Mouse (Mus musculus) neural tube, embryonic 13.5 days (tissue): ENCODE results near the gene Bcat2. TPM values are rescaled to one million over a fixed set of nuclear protein-coding genes. Genes with fewer than 3 reads are reported as not detected.

Experiments
- ATAC-seq: fragments of 200-750 bp; cut with Nextera tagmentation; 2 replicates; pipeline ENCODE4 v1.8.0; 2017; ENCODE audit warnings: low read depth, mild to moderate bottlenecking, moderate TSS enrichment, moderate library complexity
- H3K27ac ChIP-seq: fragments of 300-500 bp; sonication (generic); replicated peaks from 2 replicates; pipeline ENCODE4 v1.5.1; 2015; ENCODE audit warnings: moderate library complexity, mild to moderate bottlenecking, inconsistent platforms
- H3K27me3 ChIP-seq: fragments of 300-500 bp; sonication (generic); 2 replicates; pipeline ENCODE4 v1.6.1; 2015; ENCODE audit warnings: mild to moderate bottlenecking, inconsistent platforms
- H3K36me3 ChIP-seq: fragments of 300-500 bp; sonication (generic); 2 replicates; pipeline ENCODE4 v1.6.1; 2015; ENCODE audit warnings: mild to moderate bottlenecking, inconsistent platforms
- H3K4me1 ChIP-seq: fragments of 300-500 bp; sonication (generic); replicated peaks from 2 replicates; pipeline ENCODE4 v1.6.1; 2015; ENCODE audit warnings: inconsistent platforms
- H3K4me2 ChIP-seq: fragments of 300-500 bp; sonication (generic); 2 replicates; pipeline ENCODE4 v1.6.1; 2015; ENCODE audit warnings: inconsistent platforms, mild to moderate bottlenecking, moderate library complexity
- H3K4me3 ChIP-seq: fragments of 300-500 bp; sonication (generic); 2 replicates; pipeline ENCODE4 v1.5.1; 2015; ENCODE audit warnings: mild to moderate bottlenecking, inconsistent platforms
- H3K9ac ChIP-seq: fragments of 300-500 bp; sonication (generic); 2 replicates; pipeline ENCODE4 v1.6.1; 2015; ENCODE audit warnings: moderate library complexity, mild to moderate bottlenecking, inconsistent platforms
- H3K9me3 ChIP-seq: fragments of 300-500 bp; sonication (generic); 2 replicates; pipeline ENCODE4 v1.6.1; 2016; ENCODE audit warnings: inconsistent platforms
- WGBS: fragments of 180-500 bp; shearing (Covaris S2); methylation state at CpG from one replicate; pipeline ENCODE4 v1.1.7; 2015; 5-methylcytosine and 5-hydroxymethylcytosine counted together
- polyA plus RNA-seq: library from polyadenylated mRNA; unstranded; fragments of >200 nt; fragmentation: Nextera tagmentation; extraction: Ambion mirVana; gene quantifications from 2 replicates; pipeline ENCODE4 v1.2.1, GENCODE M21; 2015

The Bcat2 gene
- polyA plus RNA-seq, 1 experiment from 2014 or later, result 24.0 TPM

GRCm38 (mm10) chr7:45621443-45621842 lies 51.5 kb downstream of the Bcat2 start, which contains the start of gene Izumo1:
Izumo1 (plus strand) TSS chr7:45621811.
- peaks cover 35% of the 10 kb centered on the region for H3K27me3 ChIP-seq
- peaks cover 8% of the 10 kb centered on the region; the same call in 1 of the 2 replicates for H3K4me1 ChIP-seq
- no peak for ATAC-seq
- H3K9me3 ChIP-seq, result no peaks in the 10 kb centered on the region
- no peak within 1 kb of the TSS for H3K9ac ChIP-seq
- no peaks in the 10 kb centered on the region for H3K36me3 ChIP-seq
- no peak within 1 kb of the TSS for H3K4me3 ChIP-seq
- H3K27ac ChIP-seq, result no peak within 1 kb of the TSS
- no peak within 1 kb of the TSS for H3K4me2 ChIP-seq
- WGBS, result 36% methylated on average over 9 of the region's 9 CpGs

GRCm38 (mm10) chr7:45623507-45623906 lies 53.6 kb downstream of the Bcat2 start:
- Histone ChIP-seq H3K4me1 (peaks cover 12% of the 10 kb centered on the region), H3K27me3 (peaks cover 26% of the 10 kb centered on the region), H3K9ac (no peak overlapping the region), H3K36me3 (no peaks in the 10 kb centered on the region), H3K4me2 (no peak overlapping the region), H3K9me3 (no peaks in the 10 kb centered on the region), H3K27ac (no peak overlapping the region), H3K4me3 (no peak overlapping the region)
- no peak for ATAC-seq
- 94% methylated on average over 11 of the region's 11 CpGs for WGBS

- Histone ChIP-seq H3K27me3 (peaks cover 14% of the 10 kb centered on the region), H3K27ac (no peak overlapping the region), H3K4me1 (peaks cover 12% of the 10 kb centered on the region), H3K4me2 (no peak overlapping the region), H3K4me3 (no peak overlapping the region), H3K9me3 (no peaks in the 10 kb centered on the region), H3K9ac (no peak overlapping the region), H3K36me3 (no peaks in the 10 kb centered on the region)
- ATAC-seq, result no peak
- WGBS, result 79% methylated on average over 3 of the region's 3 CpGs
Observed at GRCm38 (mm10) chr7:45624718-45625117, 54.8 kb downstream of the Bcat2 start.

GRCm38 (mm10) chr7:45625481-45625880 lies 55.5 kb downstream of the Bcat2 start:
- no peaks in the 10 kb centered on the region for H3K9me3 ChIP-seq
- H3K9ac ChIP-seq, result no peak overlapping the region
- no peak overlapping the region for H3K27ac ChIP-seq
- peaks cover 17% of the 10 kb centered on the region for H3K4me1 ChIP-seq
- H3K4me3 ChIP-seq, result no peak overlapping the region
- no peaks in the 10 kb centered on the region for H3K36me3 ChIP-seq
- ATAC-seq, result no peak
- peaks cover 15% of the 10 kb centered on the region for H3K27me3 ChIP-seq
- 91% methylated on average over 8 of the region's 8 CpGs for WGBS
- H3K4me2 ChIP-seq, result no peak overlapping the region

DNA sequence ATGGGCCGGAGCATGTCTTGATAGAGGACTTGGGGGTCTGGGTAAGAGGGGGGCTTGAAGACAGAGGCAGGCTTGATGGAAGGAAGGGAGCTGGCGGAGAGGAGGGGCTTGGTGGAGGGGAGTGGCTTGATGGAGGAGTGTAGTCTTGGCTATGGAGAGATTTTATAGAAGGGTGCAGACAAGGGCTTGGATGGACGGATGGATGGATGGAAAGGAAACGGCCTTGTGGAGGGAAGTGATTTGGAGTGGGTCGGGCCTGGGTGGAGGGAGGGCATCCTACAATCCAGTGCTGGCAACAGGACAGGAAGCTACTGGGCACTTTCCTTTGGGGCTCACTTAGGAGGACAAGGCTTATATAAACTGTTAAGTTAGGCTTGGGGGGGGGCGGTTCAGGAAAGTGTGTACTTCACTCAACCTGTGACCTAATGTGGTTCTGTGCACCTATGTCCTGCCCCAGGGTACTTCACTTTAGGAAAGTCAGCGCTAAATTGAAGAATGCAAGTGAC lies 56.7 kb downstream of the Bcat2 start:
- peaks cover 21% of the 10 kb centered on the region for H3K4me1 ChIP-seq
- no peak for ATAC-seq
- 91% methylated on average over 7 of the region's 7 CpGs for WGBS
- H3K27ac ChIP-seq, result no peak overlapping the region
- no peaks in the 10 kb centered on the region for H3K9me3 ChIP-seq
- no peak overlapping the region for H3K4me2 ChIP-seq
- no peak overlapping the region for H3K9ac ChIP-seq
- H3K36me3 ChIP-seq, result no peaks in the 10 kb centered on the region
- no peak overlapping the region for H3K4me3 ChIP-seq
- H3K27me3 ChIP-seq, result peaks cover 20% of the 10 kb centered on the region

DNA sequence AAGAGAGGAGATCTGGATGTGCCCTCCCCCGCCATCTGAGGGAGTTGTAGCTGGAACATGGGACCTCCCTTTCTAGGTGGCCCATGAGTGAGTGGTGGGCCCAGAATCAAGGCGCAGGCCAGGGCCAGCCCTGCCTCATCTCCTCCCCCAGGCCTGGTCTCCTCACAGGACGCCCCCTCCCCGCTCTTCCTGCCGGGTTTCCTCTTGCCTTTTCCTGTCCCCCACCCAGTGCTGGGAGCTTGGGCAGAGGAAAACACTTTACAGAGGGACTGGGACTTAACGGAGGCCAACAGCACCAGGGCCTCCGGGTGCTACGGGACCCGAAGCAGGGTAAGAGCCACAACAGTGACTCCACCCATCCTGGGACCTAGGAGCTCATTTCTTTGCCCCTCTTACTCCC lies 57.3 kb downstream of the Bcat2 start, which contains the start of gene Rasip1:
Gene Rasip1 (plus strand): TSS at position 228 of the 400 bp plus-strand sequence.
- no peaks in the 10 kb centered on the region for H3K36me3 ChIP-seq
- peak within 1 kb of the TSS; percentile 93 for H3K27ac ChIP-seq

DNA sequence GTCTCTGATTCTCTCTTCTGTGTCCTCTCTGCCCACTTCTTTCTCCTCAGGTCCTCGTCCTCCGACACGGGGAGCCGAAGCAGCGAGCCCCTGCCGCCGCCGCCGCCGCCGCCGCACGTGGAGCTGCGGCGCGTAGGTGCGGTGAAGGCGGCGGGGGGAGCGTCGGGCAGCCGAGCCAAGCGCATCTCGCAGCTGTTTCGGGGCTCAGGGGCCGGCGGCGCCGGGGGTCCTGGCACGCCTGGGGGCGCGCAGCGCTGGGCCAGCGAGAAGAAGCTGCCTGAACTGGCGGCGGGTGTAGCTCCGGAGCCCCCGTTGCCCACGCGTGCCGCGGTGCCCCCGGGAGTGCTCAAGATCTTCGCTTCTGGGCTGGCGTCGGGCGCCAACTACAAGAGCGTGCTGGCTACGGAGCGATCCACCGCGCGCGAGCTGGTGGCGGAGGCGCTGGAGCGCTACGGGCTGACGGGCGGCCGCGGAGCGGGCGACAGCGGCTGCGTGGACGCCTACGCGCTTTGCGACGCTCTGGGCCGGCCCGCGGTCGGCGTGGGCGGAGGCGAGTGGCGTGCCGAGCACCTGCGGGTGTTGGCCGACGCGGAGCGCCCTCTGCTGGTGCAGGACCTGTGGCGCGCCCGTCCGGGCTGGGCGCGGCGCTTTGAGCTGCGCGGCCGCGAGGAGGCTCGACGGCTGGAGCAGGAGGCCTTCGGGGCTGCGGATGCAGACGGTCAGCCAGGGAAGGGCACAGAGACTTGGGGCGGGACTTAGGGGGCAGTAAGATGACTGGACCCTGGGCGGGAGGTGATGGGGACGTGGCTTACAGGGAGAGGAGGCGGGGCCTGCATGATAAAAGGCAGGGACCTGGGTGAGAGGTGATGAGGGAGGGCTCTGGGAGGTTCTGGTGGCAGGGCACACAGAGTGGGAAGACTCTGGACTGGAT lies 58.7 kb downstream of the Bcat2 start:
- Histone ChIP-seq H3K4me1 (peaks cover 31% of the 10 kb centered on the region), H3K27me3 (peaks cover 36% of the 10 kb centered on the region), H3K9ac (peak overlapping the region; percentile 87), H3K4me3 (peak overlapping the region; percentile 58), H3K4me2 (peak overlapping the region; percentile 91), H3K36me3 (no peaks in the 10 kb centered on the region), H3K27ac (peak overlapping the region; percentile 93), H3K9me3 (no peaks in the 10 kb centered on the region)
- peak; percentile 79 for ATAC-seq
- WGBS, result under 1% methylated on average over 99 of the region's 105 CpGs

More for the DNA sequence above, 57.3 kb downstream of the Bcat2 start, which contains the start of gene Rasip1:
- 84% methylated on average over 9 of the region's 9 CpGs for WGBS
- Histone ChIP-seq H3K27me3 (peaks cover 25% of the 10 kb centered on the region), H3K9ac (peak within 1 kb of the TSS; percentile 87), H3K4me2 (peak within 1 kb of the TSS; percentile 91), H3K4me3 (peak within 1 kb of the TSS; percentile 58), H3K4me1 (peaks cover 22% of the 10 kb centered on the region), H3K9me3 (no peaks in the 10 kb centered on the region)
- ATAC-seq, result no peak

- peak; percentile 16; the same call in 1 of the 2 replicates for ATAC-seq
- no peaks in the 10 kb centered on the region for H3K9me3 ChIP-seq
- no peak overlapping the region for H3K27ac ChIP-seq
- 72% methylated on average over 23 of the region's 23 CpGs for WGBS
- H3K9ac ChIP-seq, result no peak overlapping the region
- no peak overlapping the region for H3K4me3 ChIP-seq
- peaks cover 31% of the 10 kb centered on the region for H3K4me1 ChIP-seq
- H3K27me3 ChIP-seq, result peaks cover 36% of the 10 kb centered on the region
- H3K4me2 ChIP-seq, result no peak overlapping the region
- H3K36me3 ChIP-seq, result no peaks in the 10 kb centered on the region
Observed at GRCm38 (mm10) chr7:45630064-45630907, 60.3 kb downstream of the Bcat2 start.

DNA sequence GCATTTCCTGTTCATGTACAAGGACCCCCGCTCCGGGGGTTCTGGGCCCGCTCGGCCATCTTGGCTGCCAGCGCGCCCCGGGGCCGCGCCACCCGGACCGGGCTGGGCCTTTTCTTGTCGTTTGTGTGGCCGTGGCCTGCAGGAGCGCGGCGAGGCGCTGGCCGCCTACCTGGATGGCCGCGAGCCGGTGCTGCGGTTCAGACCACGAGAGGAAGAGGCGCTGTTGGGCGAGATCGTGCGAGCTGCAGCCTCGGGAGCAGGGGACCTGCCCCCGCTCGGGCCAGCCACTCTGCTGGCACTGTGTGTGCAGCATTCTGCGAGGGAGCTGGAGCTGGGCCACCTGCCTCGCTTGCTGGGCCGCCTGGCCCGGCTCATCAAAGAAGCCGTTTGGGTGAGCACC lies 62.5 kb downstream of the Bcat2 start:
- Histone ChIP-seq H3K9me3 (no peaks in the 10 kb centered on the region), H3K27ac (no peak overlapping the region), H3K4me1 (peaks cover 27% of the 10 kb centered on the region), H3K4me3 (peak overlapping the region; percentile 21), H3K36me3 (peaks cover 9% of the 10 kb centered on the region), H3K4me2 (peak overlapping the region; percentile 47), H3K27me3 (peaks cover 33% of the 10 kb centered on the region), H3K9ac (peak overlapping the region; percentile 61)
- 18% methylated on average over 35 of the region's 35 CpGs for WGBS
- ATAC-seq, result no peak

DNA sequence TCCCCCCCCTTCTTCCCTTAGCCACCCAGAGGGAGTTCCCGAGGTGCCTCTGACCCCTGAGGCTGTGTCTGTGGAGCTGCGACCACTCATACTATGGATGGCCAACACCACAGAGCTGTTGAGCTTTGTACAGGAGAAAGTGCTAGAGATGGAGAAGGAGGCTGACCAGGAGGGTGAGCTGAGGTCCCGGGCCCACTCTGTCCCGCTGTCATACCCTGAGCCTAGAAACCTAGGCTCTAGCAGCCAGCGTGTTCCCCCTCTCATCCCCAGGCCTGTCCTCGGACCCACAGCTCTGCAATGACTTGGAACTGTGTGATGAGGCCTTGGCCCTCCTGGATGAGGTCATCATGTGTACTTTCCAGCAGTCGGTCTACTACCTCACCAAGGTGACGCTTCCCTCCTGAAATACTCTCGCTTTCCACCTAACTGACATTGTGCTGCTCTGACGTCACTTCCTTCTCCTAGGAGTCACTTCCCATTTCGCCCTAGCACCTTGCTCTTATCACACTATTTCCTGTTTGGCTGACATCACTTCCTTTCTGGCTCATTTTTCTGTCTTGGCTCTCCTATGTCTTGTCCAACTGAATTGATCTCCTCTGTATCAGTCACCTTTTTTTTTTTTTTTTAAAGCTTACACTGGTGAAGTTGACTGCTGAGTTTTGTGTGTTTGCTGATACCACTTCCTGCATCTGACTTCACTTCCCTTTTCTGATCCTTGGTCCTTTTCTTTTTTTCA lies 65.2 kb downstream of the Bcat2 start:
- Histone ChIP-seq H3K27me3 (peaks cover 25% of the 10 kb centered on the region), H3K9ac (no peak overlapping the region), H3K27ac (no peak overlapping the region), H3K4me1 (peaks cover 26% of the 10 kb centered on the region), H3K4me2 (no peak overlapping the region), H3K36me3 (peaks cover 9% of the 10 kb centered on the region), H3K4me3 (no peak overlapping the region), H3K9me3 (no peaks in the 10 kb centered on the region)
- 92% methylated on average over 11 of the region's 11 CpGs for WGBS
- no peak for ATAC-seq
